Mouse (Mus musculus): ENCODE measurements around the gene Klf16.

- no peak for TF ChIP-seq MEF2A (IDR thresholded peaks at IDR 0.05; ENCODE audit: borderline replicate concordance, low read depth, low read length)
- TF ChIP-seq PAX5 (IDR thresholded peaks at IDR 0.05; ENCODE audit: low read length): no peak
- no peak for TF ChIP-seq POLR2A (IDR thresholded peaks at IDR 0.05; ENCODE audit: low read depth, low read length)
- TF ChIP-seq ETS1 (conservative IDR thresholded peaks at IDR 0.05; ENCODE audit: low read depth, low read length): no peak
- no peak for TF ChIP-seq USF1 (IDR thresholded peaks at IDR 0.05; ENCODE audit: low read depth, low read length)
- no peak for TF ChIP-seq CTCF (conservative IDR thresholded peaks at IDR 0.05 in 1 of 2, IDR thresholded peaks at IDR 0.05 in 1 of 2; ENCODE audit: low read depth in 2 of 2, low read length in 2 of 2)
- TF ChIP-seq ELF1 (IDR thresholded peaks at IDR 0.05; ENCODE audit: low read depth, low read length): no peak
- TF ChIP-seq ZKSCAN1 (IDR thresholded peaks at IDR 0.05; ENCODE audit: borderline replicate concordance, low read depth, low read length): no peak
- TF ChIP-seq GABPA (IDR thresholded peaks at IDR 0.05; ENCODE audit: insufficient replicate concordance, low read depth, low read length): no peak
- no peak for TF ChIP-seq ZC3H11A (IDR thresholded peaks at IDR 0.05; ENCODE audit: low read depth, low read length)
These were observed 26.2 kb upstream of the Klf16 start for GRCm38 (mm10) chr10:80603364-80603763.
